Mouse (Mus musculus) heart, postnatal 4 days (tissue): Measurements from ENCODE around the gene Bbs9. TPM values are rescaled to one million over a fixed set of nuclear protein-coding genes. Genes with fewer than 3 reads are reported as not detected.
"Not testable (repeated sequence)": the region's sequence is repeated elsewhere in the genome, so short reads cannot be mapped to it uniquely, and the experiment has no call there.

ENCODE experiments used
- DNase-seq: peaks from one replicate; pipeline ENCODE4 v3.0.0; 2021
- total RNA-seq, 2 experiments: library from RNA; stranded (reverse); gene quantifications; 2 replicates each; pipeline ENCODE4 v1.2.3; 2021

Bbs9 gene
- total RNA-seq, result 10 to 100 TPM; 14.0 to 15.9 TPM

GRCm38 (mm10) chr9:22475424-22475868, at the start of gene Bbs9:
Bbs9 (plus strand) TSS chr9:22475715.
- DNase-seq, result peak; percentile 91

GRCm38 (mm10) chr9:22428028-22428665, 47.4 kb upstream of the Bbs9 start:
- no peak for DNase-seq

- DNase-seq, result no peak
Observed at GRCm38 (mm10) chr9:22428666-22429410, 46.7 kb upstream of the Bbs9 start.

- DNase-seq, result peak; percentile 11
Observed at GRCm38 (mm10) chr9:22429533-22430241, 45.8 kb upstream of the Bbs9 start.

- no peak for DNase-seq
Observed at GRCm38 (mm10) chr9:22430315-22430840, 45.1 kb upstream of the Bbs9 start.

- no peak for DNase-seq
Observed at GRCm38 (mm10) chr9:22433221-22433620, 42.3 kb upstream of the Bbs9 start.

- no peak for DNase-seq
Observed at GRCm38 (mm10) chr9:22434101-22434500, 41.4 kb upstream of the Bbs9 start.

GRCm38 (mm10) chr9:22438826-22439225, 36.7 kb upstream of the Bbs9 start:
- no peak for DNase-seq

- no peak for DNase-seq
Observed at GRCm38 (mm10) chr9:22443157-22443556, 32.4 kb upstream of the Bbs9 start.

GRCm38 (mm10) chr9:22445123-22445522, 30.4 kb upstream of the Bbs9 start:
- no peak for DNase-seq

- no peak for DNase-seq
Observed at GRCm38 (mm10) chr9:22447213-22447612, 28.3 kb upstream of the Bbs9 start.

- DNase-seq, result no peak
Observed at GRCm38 (mm10) chr9:22448420-22448819, 27.1 kb upstream of the Bbs9 start.

GRCm38 (mm10) chr9:22449209-22449608, 26.3 kb upstream of the Bbs9 start:
- no peak for DNase-seq

- DNase-seq, result no peak
Observed at GRCm38 (mm10) chr9:22452697-22453096, 22.8 kb upstream of the Bbs9 start.

GRCm38 (mm10) chr9:22453501-22453924, 22.0 kb upstream of the Bbs9 start:
- no peak for DNase-seq

GRCm38 (mm10) chr9:22453990-22454389, 21.5 kb upstream of the Bbs9 start, which contains the start of gene Gm17545:
Gm17545 (plus strand) TSS chr9:22454290.
- not testable (repeated sequence) for DNase-seq

- no peak for DNase-seq
Observed at GRCm38 (mm10) chr9:22455041-22455440, 20.5 kb upstream of the Bbs9 start.

GRCm38 (mm10) chr9:22457142-22457835, 18.2 kb upstream of the Bbs9 start:
- peak; percentile 14 for DNase-seq

GRCm38 (mm10) chr9:22461946-22462345, 13.6 kb upstream of the Bbs9 start:
- no peak for DNase-seq

- no peak for DNase-seq
Observed at GRCm38 (mm10) chr9:22466212-22466611, 9.3 kb upstream of the Bbs9 start.

- peak; percentile 54 for DNase-seq
Observed at GRCm38 (mm10) chr9:22467371-22468169, 7.9 kb upstream of the Bbs9 start.
